Mouse (Mus musculus) layer of hippocampus, adult 2 months (tissue): ENCODE data around the gene Gm11563. TPM values are rescaled to one million over a fixed set of nuclear protein-coding genes. Genes with fewer than 3 reads are reported as not detected.
A peak's percentile ranks its signal among the peaks of the same experiment; 100 is the strongest.
"Not testable (repeated sequence)": the region's sequence is repeated elsewhere in the genome, so short reads cannot be mapped to it uniquely, and the experiment has no call there.

Source experiments
- DNase-seq, 2 experiments: peaks; one replicate each; pipeline ENCODE4 v3.0.0; 2022; ENCODE audit warnings: low spot score in 2 of 2
- H3K27ac ChIP-seq: fragments of 200-600 bp; 2 replicates; pipeline ENCODE4 v1.8.1; 2022
- H3K4me3 ChIP-seq: fragments of 200-600 bp; 2 replicates; pipeline ENCODE4 v1.8.1; 2022; ENCODE audit warnings: mild to moderate bottlenecking
- CTCF ChIP-seq: fragments of 200-600 bp; conservative IDR thresholded peaks from 2 replicates; pipeline ENCODE4 v1.8.1; 2022; ENCODE audit warnings: antibody characterized with exemption, mild to moderate bottlenecking, moderate library complexity
- long read RNA-seq, 2 experiments: library from polyadenylated mRNA; stranded (forward); transcript quantifications; one replicate each; pipeline ENCODE4 v2.0.0; 2021; ENCODE audit warnings: borderline mapping rate in 2 of 2
- total RNA-seq, 2 experiments: library from RNA; stranded (reverse); gene quantifications; 2 replicates each; pipeline ENCODE4 v1.2.3; 2021

Gene Gm11563
- not detected for total RNA-seq
- long read RNA-seq, experiment 1 = 0 reads
- long read RNA-seq, experiment 2 = 0 reads

- H3K27ac ChIP-seq, DNase-seq, H3K4me3 ChIP-seq: not testable (repeated sequence)
Observed at GRCm38 (mm10) chr11:99658467-99659010, at the start of gene Gm11563. Gene Gm11563, minus strand, starts transcription at chr11:99658960.

GRCm38 (mm10) chr11:99690463-99690862, 31.7 kb upstream of the Gm11563 start, which contains the start of gene Gm14190:
Gene Gm14190, minus strand, starts transcription at chr11:99690740.
- H3K4me3 ChIP-seq = no peak within 1 kb of the TSS
- TF ChIP-seq CTCF = no peak
- no peak within 1 kb of the TSS for H3K27ac ChIP-seq
- no peak for DNase-seq

GRCm38 (mm10) chr11:99685235-99685634, 26.5 kb upstream of the Gm11563 start:
- not testable (repeated sequence) for H3K27ac ChIP-seq, H3K4me3 ChIP-seq, DNase-seq

- Histone ChIP-seq H3K27ac (no peak overlapping the region), H3K4me3 (no peak overlapping the region)
- no peak for TF ChIP-seq CTCF
Observed at GRCm38 (mm10) chr11:99683481-99683880, 24.7 kb upstream of the Gm11563 start.

GRCm38 (mm10) chr11:99665860-99666259, 7.1 kb upstream of the Gm11563 start, which contains the start of gene Krtap4-6:
Gene Krtap4-6, minus strand, starts transcription at chr11:99665960.
- Histone ChIP-seq H3K27ac (no peak within 1 kb of the TSS), H3K4me3 (no peak within 1 kb of the TSS)
- no peak for DNase-seq
- no peak for TF ChIP-seq CTCF

More at GRCm38 (mm10) chr11:99683481-99683880, 24.7 kb upstream of the Gm11563 start:
- no peak for DNase-seq

- no peak for DNase-seq
- no peak overlapping the region for H3K4me3 ChIP-seq
- no peak overlapping the region for H3K27ac ChIP-seq
- TF ChIP-seq CTCF = no peak
Observed at GRCm38 (mm10) chr11:99662802-99663201, 4.0 kb upstream of the Gm11563 start.

GRCm38 (mm10) chr11:99659256-99659655, 496 bp upstream of the Gm11563 start:
- no peak for TF ChIP-seq CTCF
- H3K4me3 ChIP-seq = no peak overlapping the region
- no peak overlapping the region for H3K27ac ChIP-seq
- no peak for DNase-seq

- H3K27ac ChIP-seq = no peak overlapping the region
- no peak for TF ChIP-seq CTCF
- DNase-seq = no peak
Observed at GRCm38 (mm10) chr11:99657051-99657450, 1.7 kb downstream of the Gm11563 start.

GRCm38 (mm10) chr11:99650136-99650535, 8.6 kb downstream of the Gm11563 start, which contains the start of gene Gm11555:
Gene Gm11555, minus strand, starts transcription at chr11:99650236.
- H3K27ac ChIP-seq = no peak within 1 kb of the TSS
- no peak for DNase-seq
- no peak within 1 kb of the TSS for H3K4me3 ChIP-seq
- TF ChIP-seq CTCF = no peak

More at GRCm38 (mm10) chr11:99657051-99657450, 1.7 kb downstream of the Gm11563 start:
- no peak overlapping the region for H3K4me3 ChIP-seq

GRCm38 (mm10) chr11:99646444-99646843, 12.3 kb downstream of the Gm11563 start:
- TF ChIP-seq CTCF = no peak
- DNase-seq = peak in 1 of 2 experiments; percentile 13
- no peak overlapping the region for H3K27ac ChIP-seq

GRCm38 (mm10) chr11:99644351-99644750, 14.4 kb downstream of the Gm11563 start:
- TF ChIP-seq CTCF = 0 out of 2 replicates have a peak, but pooled peaks have one; percentile 22
- no peak overlapping the region for H3K27ac ChIP-seq
- no peak overlapping the region for H3K4me3 ChIP-seq
- peak in 1 of 2 experiments; percentile 32 for DNase-seq

More at GRCm38 (mm10) chr11:99646444-99646843, 12.3 kb downstream of the Gm11563 start:
- H3K4me3 ChIP-seq = no peak overlapping the region

GRCm38 (mm10) chr11:99643635-99644139, 15.1 kb downstream of the Gm11563 start, which contains the start of gene Krtap4-7:
Gene Krtap4-7, minus strand, starts transcription at chr11:99644089.
- not testable (repeated sequence) for H3K4me3 ChIP-seq, H3K27ac ChIP-seq, DNase-seq

- H3K27ac ChIP-seq = no peak overlapping the region
- DNase-seq = no peak
- no peak for TF ChIP-seq CTCF
- no peak overlapping the region for H3K4me3 ChIP-seq
Observed at GRCm38 (mm10) chr11:99640926-99641325, 17.8 kb downstream of the Gm11563 start.

GRCm38 (mm10) chr11:99637086-99637485, 21.7 kb downstream of the Gm11563 start:
- TF ChIP-seq CTCF = no peak
- Histone ChIP-seq H3K27ac (no peak overlapping the region), H3K4me3 (no peak overlapping the region)
- DNase-seq = no peak
